14 mouse cellular contexts compared by ENCODE assay signal in the genomic region with DNA sequence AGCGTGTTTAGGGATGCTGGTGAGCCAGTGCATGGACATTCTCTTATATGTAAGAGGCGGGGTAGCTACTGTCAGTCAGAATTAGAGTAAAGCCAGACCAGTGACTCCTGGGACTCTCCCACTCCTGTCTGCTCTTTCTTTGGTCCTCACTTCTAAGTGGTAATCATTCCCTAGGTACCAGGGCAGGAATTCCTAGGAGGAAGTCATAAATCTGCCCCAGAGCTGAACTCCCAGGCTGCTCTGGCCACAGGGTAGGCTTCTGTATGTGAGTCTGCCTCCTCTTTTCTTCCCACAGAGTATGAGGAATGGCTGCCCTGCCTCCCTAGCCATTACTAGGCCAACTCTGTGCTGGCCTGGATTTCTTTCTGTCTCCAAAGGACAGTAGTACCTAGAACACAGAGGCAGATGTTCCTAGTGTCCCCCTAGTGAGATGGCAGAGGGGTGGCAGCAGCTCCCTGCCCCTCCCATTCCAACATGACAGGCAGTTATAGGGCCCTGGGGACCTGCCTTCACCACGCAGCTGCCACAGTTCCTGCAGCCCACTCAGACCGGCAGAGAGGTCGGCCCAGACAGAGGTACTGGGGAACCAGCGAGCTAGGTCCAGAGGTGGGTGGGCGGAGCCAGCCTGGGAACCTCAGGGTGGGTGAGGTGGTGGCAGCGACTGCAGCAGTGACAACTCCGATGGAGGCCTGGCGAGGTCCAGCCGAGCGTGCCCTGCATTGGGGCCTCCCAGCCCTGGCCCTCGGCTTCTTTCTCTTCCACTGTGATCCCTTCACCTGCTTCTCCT. TPM values are rescaled to one million over a fixed set of nuclear protein-coding genes. Genes with fewer than 3 reads are reported as not detected.
A peak's percentile ranks its signal among the peaks of the same experiment; 100 is the strongest.
DNase-seq lines count a peak whose midpoint lies in the region; ATAC-seq lines count a peak whose summit lies in the region.
"Had no signal": no experiment of that assay in that cellular context is flagged by ENCODE, and none has a peak within 500 bp of the region (broad histone marks: within the 10 kb centered on the region; RNA-seq: fewer than 3 reads in every experiment).

No protein-coding gene starts in this region.

- WGBS in forebrain, embryonic 14.5 days: 51% methylated on average over 13 of the region's 13 CpGs
- 59% methylated on average over 13 of the region's 13 CpGs for WGBS in forebrain, embryonic 16.5 days
- WGBS in embryonic facial prominence, embryonic 10.5 days: 50% methylated on average over 13 of the region's 13 CpGs
- WGBS in midbrain, embryonic 14.5 days: 34% methylated on average over 13 of the region's 13 CpGs

- no peak for ATAC-seq in forebrain, embryonic 14.5 days
- ATAC-seq in forebrain, embryonic 16.5 days: no peak
- no peak for ATAC-seq in midbrain, embryonic 14.5 days (ENCODE audit: low FRiP score, low TSS enrichment)
- ATAC-seq: forebrain, embryonic 13.5 days had no signal

- no peak overlapping the region for H3K4me2 ChIP-seq in forebrain, embryonic 14.5 days (ENCODE audit: low read length)
- H3K4me2 ChIP-seq in forebrain, embryonic 16.5 days (ENCODE audit: low read length): no peak overlapping the region
- no peak overlapping the region for H3K4me2 ChIP-seq in midbrain, embryonic 14.5 days (ENCODE audit: low read length)
- H3K4me2 ChIP-seq: forebrain, embryonic 13.5 days; lung, embryonic 14.5 days had no signal

- no peaks in the 10 kb centered on the region; the same call in 1 of the 2 replicates for H3K36me3 ChIP-seq in forebrain, embryonic 14.5 days (ENCODE audit: control insufficient read depth, insufficient read depth, low read length)
- no peaks in the 10 kb centered on the region for H3K36me3 ChIP-seq in forebrain, embryonic 16.5 days (ENCODE audit: control insufficient read depth, insufficient read depth)
- no peaks in the 10 kb centered on the region for H3K36me3 ChIP-seq in embryonic facial prominence, embryonic 10.5 days (replicated peaks)
- peaks cover 6% of the 10 kb centered on the region; the same call in 1 of the 2 replicates for H3K36me3 ChIP-seq in midbrain, embryonic 14.5 days (ENCODE audit: control insufficient read depth, insufficient read depth, low read length)

- DNase-seq in forebrain, embryonic 14.5 days (ENCODE audit: low spot score): no peak
- peak; percentile 30 for DNase-seq in kidney, postnatal 10 days
- DNase-seq in kidney, adult 8-10 months: no peak
- no peak for DNase-seq in embryonic facial prominence, embryonic 10.5 days (ENCODE audit: low spot score)
- DNase-seq in midbrain, embryonic 14.5 days: no peak
- DNase-seq in urinary bladder, postnatal 14 days (ENCODE audit: low spot score): no peak
- DNase-seq in left cerebral cortex, postnatal 36 days (ENCODE audit: low spot score in 2 of 2): no peak
- DNase-seq: B cell, adult 2 months; right cerebral cortex, adult 18-20 months had no signal

- peaks cover 9% of the 10 kb centered on the region for H3K4me1 ChIP-seq in forebrain, embryonic 14.5 days (ENCODE audit: control insufficient read depth, insufficient read depth, low read length)
- H3K4me1 ChIP-seq in forebrain, embryonic 16.5 days (replicated peaks; ENCODE audit: control insufficient read depth, insufficient read depth, low read length): peaks cover 5% of the 10 kb centered on the region; the same call in 1 of the 2 replicates
- peaks cover 65% of the 10 kb centered on the region for H3K4me1 ChIP-seq in embryonic facial prominence, embryonic 10.5 days
- peaks cover 24% of the 10 kb centered on the region for H3K4me1 ChIP-seq in midbrain, embryonic 14.5 days (ENCODE audit: control insufficient read depth, insufficient read depth, low read length)

- intact Hi-C loops in left cerebral cortex, postnatal 36 days (cut with DNase I): no loop called here

- H3K9ac ChIP-seq in forebrain, embryonic 14.5 days (ENCODE audit: low read length): 0 out of 2 replicates have a peak overlapping the region, but pooled peaks have one; percentile 17
- no peak overlapping the region for H3K9ac ChIP-seq in forebrain, embryonic 16.5 days (replicated peaks; ENCODE audit: low read depth, low read length)
- 0 out of 2 replicates have a peak overlapping the region, but pooled peaks have one; percentile 3 for H3K9ac ChIP-seq in midbrain, embryonic 14.5 days (replicated peaks; ENCODE audit: low read length)
- H3K9ac ChIP-seq: forebrain, embryonic 13.5 days; lung, embryonic 14.5 days had no signal

- H3K9me3 ChIP-seq in forebrain, embryonic 14.5 days (replicated peaks; ENCODE audit: control insufficient read depth, low read length): no peaks in the 10 kb centered on the region
- no peaks in the 10 kb centered on the region for H3K9me3 ChIP-seq in forebrain, embryonic 16.5 days (ENCODE audit: control insufficient read depth, low read length)
- no peaks in the 10 kb centered on the region for H3K9me3 ChIP-seq in embryonic facial prominence, embryonic 10.5 days
- no peaks in the 10 kb centered on the region for H3K9me3 ChIP-seq in midbrain, embryonic 14.5 days (ENCODE audit: control insufficient read depth, low read length)
- H3K9me3 ChIP-seq: forebrain, embryonic 13.5 days had no signal

- 0 out of 2 replicates have a peak, but pooled peaks cover 4% of the 10 kb centered on the region for H3K27me3 ChIP-seq in forebrain, embryonic 14.5 days (replicated peaks; ENCODE audit: control insufficient read depth, insufficient read depth, low read length)
- H3K27me3 ChIP-seq in forebrain, embryonic 16.5 days (replicated peaks; ENCODE audit: control insufficient read depth, insufficient read depth, low read length): no peaks in the 10 kb centered on the region
- peaks cover 94% of the 10 kb centered on the region for H3K27me3 ChIP-seq in embryonic facial prominence, embryonic 10.5 days (replicated peaks; ENCODE audit: low read depth, poor library complexity, severe bottlenecking)
- no peaks in the 10 kb centered on the region for H3K27me3 ChIP-seq in midbrain, embryonic 14.5 days (ENCODE audit: control insufficient read depth, insufficient read depth, low read length)

- H3K4me3 ChIP-seq in forebrain, embryonic 14.5 days (ENCODE audit: low read depth, low read length): no peak overlapping the region
- H3K4me3 ChIP-seq in forebrain, embryonic 16.5 days (replicated peaks; ENCODE audit: low read length): no peak overlapping the region
- H3K4me3 ChIP-seq in embryonic facial prominence, embryonic 10.5 days: no peak overlapping the region
- H3K4me3 ChIP-seq in midbrain, embryonic 14.5 days (replicated peaks; ENCODE audit: low read depth, low read length): no peak overlapping the region
- H3K4me3 ChIP-seq: forebrain, embryonic 13.5 days had no signal

- no peak overlapping the region for H3K27ac ChIP-seq in forebrain, embryonic 14.5 days (ENCODE audit: low read depth, low read length)
- H3K27ac ChIP-seq in forebrain, embryonic 16.5 days (ENCODE audit: low read length): no peak overlapping the region
- peak overlapping the region; percentile 31; the same call in 1 of the 2 replicates for H3K27ac ChIP-seq in embryonic facial prominence, embryonic 10.5 days (replicated peaks)
- 0 out of 2 replicates have a peak overlapping the region, but pooled peaks have one; percentile 32 for H3K27ac ChIP-seq in midbrain, embryonic 14.5 days (replicated peaks; ENCODE audit: low read depth, low read length)
- H3K27ac ChIP-seq: forebrain, embryonic 13.5 days had no signal

RNA-seq across cellular contexts. Expression of a gene that starts 31.6 kb away (rescaled TPM):
- 0.49 and 0.76 TPM in 2 replicates for polyA plus RNA-seq in forebrain, embryonic 14.5 days (2014; fragmentation: Nextera tagmentation; extraction: Ambion mirVana)
- polyA plus RNA-seq in forebrain, embryonic 16.5 days (2015; fragmentation: Nextera tagmentation; extraction: Ambion mirVana): 0.52 and 0.99 TPM in 2 replicates
- 0.29 and 0.52 TPM in 2 replicates for polyA plus RNA-seq in embryonic facial prominence, embryonic 10.5 days (2016; fragmentation: Nextera tagmentation; extraction: Ambion mirVana)
- 0.91 and 1.1 TPM in 2 replicates for polyA plus RNA-seq in midbrain, embryonic 14.5 days (2014; fragmentation: Nextera tagmentation; extraction: Ambion mirVana)
- 10 to 100 TPM; 16.3 to 21.2 TPM for total RNA-seq in left cerebral cortex, postnatal 36 days (2021)
- total RNA-seq: granulocyte monocyte progenitor cell, adult 5-6 weeks; hematopoietic stem cell, adult 5-6 weeks had no signal

RNA-seq across cellular contexts. Expression of a gene that starts 36.8 kb away (rescaled TPM):
- 5.8 and 6.1 TPM in 2 replicates for polyA plus RNA-seq in forebrain, embryonic 14.5 days (2014; fragmentation: Nextera tagmentation; extraction: Ambion mirVana)
- polyA plus RNA-seq in forebrain, embryonic 16.5 days (2015; fragmentation: Nextera tagmentation; extraction: Ambion mirVana): 6.9 and 9.7 TPM in 2 replicates
- 0.44 and 0.64 TPM in 2 replicates for polyA plus RNA-seq in embryonic facial prominence, embryonic 10.5 days (2016; fragmentation: Nextera tagmentation; extraction: Ambion mirVana)
- polyA plus RNA-seq in midbrain, embryonic 14.5 days (2014; fragmentation: Nextera tagmentation; extraction: Ambion mirVana): 10.1 and 15.4 TPM in 2 replicates
- 100 to 1,000 TPM; 331 to 365 TPM for total RNA-seq in left cerebral cortex, postnatal 36 days (2021)
- total RNA-seq: granulocyte monocyte progenitor cell, adult 5-6 weeks; hematopoietic stem cell, adult 5-6 weeks had no signal

RNA-seq across cellular contexts. Expression of a gene that starts 57.1 kb away (rescaled TPM):
- 2.5 and 2.6 TPM in 2 replicates for polyA plus RNA-seq in forebrain, embryonic 14.5 days (2014; fragmentation: Nextera tagmentation; extraction: Ambion mirVana)
- polyA plus RNA-seq in forebrain, embryonic 16.5 days (2015; fragmentation: Nextera tagmentation; extraction: Ambion mirVana): 1.7 and 2.1 TPM in 2 replicates
- 0.29 and 0.39 TPM in 2 replicates for polyA plus RNA-seq in embryonic facial prominence, embryonic 10.5 days (2016; fragmentation: Nextera tagmentation; extraction: Ambion mirVana)
- 1.4 and 1.6 TPM in 2 replicates for polyA plus RNA-seq in midbrain, embryonic 14.5 days (2014; fragmentation: Nextera tagmentation; extraction: Ambion mirVana)
- 1 to 10 TPM in 1 of 2 experiments, under 1 TPM in 1; 0.86 to 1.2 TPM for total RNA-seq in left cerebral cortex, postnatal 36 days (2021)
- total RNA-seq: hematopoietic stem cell, adult 5-6 weeks had no signal
- polyA plus RNA-seq: lung, embryonic 14.5 days had no signal

Comparison
In these comparisons a context has a peak if more than half of its experiments do, and no peak if none do; other contexts are left out.
1. H3K27ac ChIP-seq: peak in embryonic facial prominence, embryonic 10.5 days (single experiment) and midbrain, embryonic 14.5 days (single experiment); none in forebrain, embryonic 14.5 days (single experiment) and forebrain, embryonic 16.5 days (single experiment).